Mouse (Mus musculus): Measurements from ENCODE around the gene Ubxn1.
A peak's percentile ranks its signal among the peaks of the same experiment; 100 is the strongest.

Ubxn1 gene

GRCm38 (mm10) chr19:8898576-8898975, 27.3 kb downstream of the Ubxn1 start:
- DNase-seq (ENCODE audit: low read depth) = peak; percentile 66

GRCm38 (mm10) chr19:8899079-8899478, 27.8 kb downstream of the Ubxn1 start:
- peak; percentile 45 for DNase-seq (ENCODE audit: low read depth)

- DNase-seq (ENCODE audit: low read depth) = no peak
Observed at GRCm38 (mm10) chr19:8903412-8903811, 32.1 kb downstream of the Ubxn1 start.

GRCm38 (mm10) chr19:8908531-8908930, 37.2 kb downstream of the Ubxn1 start:
- no peak for DNase-seq (ENCODE audit: low read depth)

GRCm38 (mm10) chr19:8911810-8912209, 40.5 kb downstream of the Ubxn1 start:
- DNase-seq (ENCODE audit: low read depth) = no peak

GRCm38 (mm10) chr19:8914212-8914611, 42.9 kb downstream of the Ubxn1 start:
- DNase-seq (ENCODE audit: low read depth) = no peak

DNA sequence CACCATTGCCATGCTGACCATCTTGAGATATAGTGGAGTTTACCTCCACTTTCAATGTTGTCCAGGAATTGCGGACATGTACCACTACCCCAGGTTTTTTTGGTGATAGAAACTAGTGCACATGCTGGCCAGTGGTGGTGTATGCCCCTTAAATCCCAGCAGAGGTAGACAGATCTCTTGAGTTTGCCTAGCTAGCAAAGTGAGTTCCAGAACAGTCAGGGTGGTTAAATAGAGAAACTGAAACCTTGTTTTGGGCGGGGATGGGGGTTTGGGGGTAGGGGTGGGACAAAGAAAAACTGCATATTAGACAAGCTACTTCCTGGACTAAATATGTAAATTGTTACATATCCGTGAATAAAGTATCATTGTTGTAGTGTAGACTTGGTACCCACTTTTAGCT, 47.7 kb downstream of the Ubxn1 start:
- DNase-seq (ENCODE audit: low read depth) = no peak

DNA sequence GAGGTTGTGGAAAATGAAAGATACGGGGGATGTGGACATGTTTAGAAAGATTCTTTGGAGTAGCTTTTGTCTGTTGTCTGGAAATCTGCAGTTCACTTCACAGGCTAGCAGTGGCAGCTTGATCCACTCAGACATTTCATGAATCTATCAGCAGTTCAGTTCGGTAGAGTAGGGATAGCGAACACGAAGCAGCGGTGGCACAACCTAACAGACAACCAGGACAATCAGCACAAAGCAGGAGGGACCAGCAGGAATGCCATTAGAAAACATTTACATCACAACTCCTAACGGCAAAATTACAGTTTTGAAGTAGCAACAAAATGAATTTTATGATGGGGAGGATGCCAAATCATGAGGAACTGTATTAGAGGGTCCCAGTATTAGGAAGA, 48.4 kb downstream of the Ubxn1 start:
- peak; percentile 25 for DNase-seq (ENCODE audit: low read depth)

DNA sequence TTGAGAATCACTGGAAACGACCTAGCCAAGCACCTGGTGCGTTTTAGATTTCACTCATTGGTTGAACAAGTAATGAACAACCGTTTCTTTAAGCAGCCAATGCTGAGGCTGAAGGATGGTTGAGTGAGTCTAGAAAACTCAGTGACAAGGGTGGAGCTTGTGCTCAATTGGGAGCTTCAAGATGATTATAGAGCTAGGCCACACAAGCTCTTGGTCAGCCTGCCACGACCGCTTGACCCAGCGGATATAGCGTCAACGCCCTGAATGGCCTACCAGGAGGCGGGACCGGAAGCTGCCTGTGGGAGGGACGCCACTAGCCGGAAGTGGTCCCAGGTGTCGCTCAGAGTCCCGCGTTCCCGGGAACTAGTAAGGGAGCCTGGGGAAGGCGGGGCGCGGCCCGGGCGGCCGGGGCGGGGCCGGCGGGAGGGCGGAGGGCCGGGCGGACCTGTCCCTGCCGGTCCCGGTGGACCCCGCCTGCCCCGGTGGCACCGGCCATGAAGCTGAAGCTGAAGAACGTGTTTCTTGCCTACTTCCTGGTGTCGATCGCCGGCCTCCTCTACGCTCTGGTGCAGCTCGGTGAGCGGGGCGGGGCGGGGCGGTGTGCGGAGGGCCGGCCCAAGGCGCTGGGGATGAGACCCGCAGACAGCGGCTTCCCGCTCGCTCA, 48.9 kb downstream of the Ubxn1 start, which contains the start of gene B3gat3:
B3gat3 (plus strand) TSS at position 302 of the 664 bp plus-strand sequence.
- peak; percentile 97 for DNase-seq (ENCODE audit: low read depth)

DNA sequence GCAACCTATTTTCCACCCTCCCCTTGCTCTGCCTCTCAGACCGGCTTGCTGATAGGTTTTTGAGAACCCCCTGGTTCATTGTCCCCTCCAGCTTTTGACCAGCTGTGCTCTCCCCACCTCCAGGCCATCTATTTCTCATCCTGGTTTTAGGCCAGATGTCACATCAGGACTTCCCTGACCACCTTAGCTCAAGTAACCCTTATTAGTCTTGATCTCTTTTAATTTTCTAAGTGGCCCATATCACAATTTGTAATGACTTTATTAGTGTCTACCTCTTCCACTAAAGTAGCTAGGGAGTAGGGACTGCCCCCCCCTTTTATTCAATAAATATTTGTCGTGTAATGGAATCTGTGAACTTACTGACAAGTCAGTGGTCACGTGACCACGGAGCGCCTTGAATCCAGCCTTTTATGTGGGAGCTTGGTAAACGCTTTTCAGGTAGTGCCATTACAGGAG, 49.6 kb downstream of the Ubxn1 start:
- DNase-seq (ENCODE audit: low read depth) = peak; percentile 81

DNA sequence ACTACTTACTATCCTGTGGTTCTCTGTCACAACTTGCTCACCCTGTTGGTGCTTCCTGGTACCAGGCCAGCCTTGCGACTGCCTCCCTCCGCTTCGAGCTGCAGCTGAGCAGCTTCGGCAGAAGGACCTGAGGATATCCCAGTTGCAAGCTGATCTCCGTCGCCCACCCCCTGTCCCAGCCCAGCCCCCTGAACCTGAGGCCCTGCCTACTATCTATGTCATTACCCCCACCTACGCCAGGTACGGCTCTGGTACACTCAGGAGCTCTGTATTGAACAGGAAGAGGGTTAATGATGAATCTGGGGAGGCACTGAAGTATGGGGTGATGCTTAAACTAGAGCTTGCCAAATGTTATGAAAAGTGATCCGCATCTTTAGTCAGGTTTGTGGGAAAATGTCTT, 50.4 kb downstream of the Ubxn1 start:
- no peak for DNase-seq (ENCODE audit: low read depth)

Data from NIH3T3 (cell line).